Mouse (Mus musculus) heart, embryonic 14.5 days (tissue): ENCODE measurements at regions not wholly inside any gene's neighbourhood (a gene's known extent, or its start where the extent isn't known, plus 50 kb on each side); places are given as distances from the start of the nearest gene placed in this dataset.

Source experiments
- ATAC-seq: fragments of 200-750 bp; cut with Nextera tagmentation; 2 replicates; pipeline ENCODE4 v1.8.0; 2017; ENCODE audit warnings: low read depth, moderate TSS enrichment; ENCODE audit not compliant: insufficient number of reproducible peaks, insufficient read depth, low FRiP score
- H3K27ac ChIP-seq, 2 experiments: fragments of 200-500 bp in 1 of 2; fragments of 300-500 bp in 1 of 2; sonication (generic) in 1 of 2; replicated peaks in 1 of 2; 2 replicates each; pipeline ENCODE4 v1.5.1; 2012 to 2014; ENCODE audit warnings: low read depth in 2 of 2, low read length in 2 of 2, control low read depth in 1 of 2, mild to moderate bottlenecking in 1 of 2, mixed read lengths in 1 of 2; ENCODE audit not compliant: control insufficient read depth in 1 of 2, insufficient read depth in 1 of 2
- H3K27me3 ChIP-seq: fragments of 300-500 bp; sonication (generic); 2 replicates; pipeline ENCODE4 v1.6.1; 2014; ENCODE audit warnings: mild to moderate bottlenecking, low read length, control low read depth; ENCODE audit not compliant: control insufficient read depth, insufficient read depth
- H3K36me3 ChIP-seq: fragments of 300-500 bp; sonication (generic); 2 replicates; pipeline ENCODE4 v1.6.1; 2014; ENCODE audit warnings: mild to moderate bottlenecking, control low read depth, low read length, mixed read lengths; ENCODE audit not compliant: control insufficient read depth, insufficient read depth
- H3K4me1 ChIP-seq, 2 experiments: fragments of 200-500 bp in 1 of 2; fragments of 300-500 bp in 1 of 2; sonication (generic) in 1 of 2; 2 replicates each; pipeline ENCODE4 v1.6.1; 2012 to 2014; ENCODE audit warnings: low read length in 2 of 2, control low read depth in 1 of 2, mixed read lengths in 1 of 2; ENCODE audit not compliant: control insufficient read depth in 2 of 2, insufficient read depth in 2 of 2
- H3K4me2 ChIP-seq: fragments of 300-500 bp; sonication (generic); 2 replicates; pipeline ENCODE4 v1.6.1; 2014; ENCODE audit warnings: mild to moderate bottlenecking, low read length
- H3K4me3 ChIP-seq, 2 experiments: fragments of 200-500 bp in 1 of 2; fragments of 300-500 bp in 1 of 2; sonication (generic) in 1 of 2; 2 replicates each; pipeline ENCODE4 v1.5.1; 2012 to 2014; ENCODE audit warnings: low read length in 2 of 2, mild to moderate bottlenecking in 2 of 2, control low read depth in 1 of 2, low read depth in 1 of 2, moderate library complexity in 1 of 2; ENCODE audit not compliant: control insufficient read depth in 1 of 2, insufficient read depth in 1 of 2
- H3K9ac ChIP-seq: fragments of 300-500 bp; sonication (generic); 2 replicates; pipeline ENCODE4 v1.6.1; 2014; ENCODE audit warnings: mild to moderate bottlenecking, low read length
- H3K9me3 ChIP-seq: fragments of 300-500 bp; sonication (generic); 2 replicates; pipeline ENCODE4 v1.6.1; 2016; ENCODE audit warnings: low read length, control low read depth; ENCODE audit not compliant: control insufficient read depth
- WGBS: fragments of 180-500 bp; shearing (Covaris S2); extraction: QIAGEN DNeasy Blood & Tissue Kit; methylation state at CpG from one replicate; pipeline ENCODE4 v1.1.7; 2014; 5-methylcytosine and 5-hydroxymethylcytosine counted together

GRCm38 (mm10) chr3:70097813-70098212 is 90.4 kb downstream of the Otol1 start:
- no peak overlapping the region for H3K9ac ChIP-seq
- WGBS, result 62% methylated on average over 3 of the region's 3 CpGs
- no peaks in the 10 kb centered on the region for H3K27me3 ChIP-seq
- H3K9me3 ChIP-seq, result no peaks in the 10 kb centered on the region
- H3K4me2 ChIP-seq, result no peak overlapping the region
- no peaks in the 10 kb centered on the region for H3K4me1 ChIP-seq
- H3K36me3 ChIP-seq, result no peaks in the 10 kb centered on the region
- no peak for ATAC-seq
- no peak overlapping the region for H3K4me3 ChIP-seq
- H3K27ac ChIP-seq, result no peak overlapping the region

DNA sequence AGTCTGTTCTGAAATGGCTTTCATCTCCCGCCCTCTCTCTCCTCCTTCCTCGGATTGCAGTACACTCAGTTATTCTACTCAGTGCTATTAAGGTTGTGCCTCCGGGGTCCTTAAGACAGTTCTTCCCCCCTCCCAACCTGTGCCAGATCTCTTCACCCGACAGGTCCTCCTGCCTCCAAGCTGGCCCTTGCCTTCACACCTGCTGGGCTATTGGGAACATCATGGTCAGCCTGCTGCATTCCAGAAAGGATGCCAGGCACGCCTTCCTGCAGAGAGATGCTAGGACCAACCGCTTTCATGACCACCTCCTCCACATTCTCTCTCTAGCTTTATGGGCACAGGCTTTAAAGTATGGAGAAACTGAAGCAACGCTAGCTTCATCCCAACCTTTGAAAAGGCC is 94.7 kb downstream of the Otol1 start:
- WGBS, result 61% methylated on average over 7 of the region's 7 CpGs
- Histone ChIP-seq H3K36me3 (no peaks in the 10 kb centered on the region), H3K4me1 (no peaks in the 10 kb centered on the region), H3K4me3 (no peak overlapping the region), H3K9ac (no peak overlapping the region), H3K27ac (no peak overlapping the region), H3K27me3 (no peaks in the 10 kb centered on the region), H3K9me3 (no peaks in the 10 kb centered on the region), H3K4me2 (no peak overlapping the region)
- ATAC-seq, result no peak

DNA sequence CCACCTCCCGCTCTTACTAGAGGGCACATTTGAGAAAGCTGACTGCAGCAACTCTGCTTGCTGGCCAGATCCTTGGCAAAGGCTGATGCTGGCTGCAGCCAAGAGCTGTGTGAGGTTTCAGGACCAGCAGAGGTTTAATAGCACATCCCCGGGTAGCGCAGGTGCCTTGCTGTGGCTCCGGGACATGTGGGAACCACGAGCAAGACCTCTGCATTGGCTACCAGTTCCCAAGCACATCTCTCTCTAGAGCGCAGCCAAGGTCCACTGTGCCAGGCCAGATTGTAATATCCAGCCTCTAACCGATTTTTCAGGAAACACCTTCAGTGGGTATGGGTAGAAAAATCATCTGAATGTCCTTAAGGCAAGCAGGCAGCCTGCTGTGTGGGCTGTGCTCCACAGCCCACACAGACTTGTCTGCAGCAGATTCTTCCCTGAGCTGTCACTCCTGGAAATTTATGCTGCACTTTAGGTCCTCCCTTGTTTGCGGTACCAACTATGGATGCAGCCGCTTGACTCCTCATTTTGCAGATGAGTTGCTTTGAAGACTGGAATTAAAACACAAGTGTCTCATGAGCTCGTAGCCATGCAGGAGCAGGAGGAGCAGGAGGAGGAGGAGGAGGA is 95.3 kb downstream of the Otol1 start:
- Histone ChIP-seq H3K4me3 (no peak overlapping the region), H3K36me3 (no peaks in the 10 kb centered on the region), H3K9ac (no peak overlapping the region), H3K27ac (no peak overlapping the region), H3K4me2 (no peak overlapping the region), H3K4me1 (no peaks in the 10 kb centered on the region), H3K27me3 (no peaks in the 10 kb centered on the region), H3K9me3 (no peaks in the 10 kb centered on the region)
- WGBS, result 75% methylated on average over 10 of the region's 10 CpGs
- no peak for ATAC-seq

DNA sequence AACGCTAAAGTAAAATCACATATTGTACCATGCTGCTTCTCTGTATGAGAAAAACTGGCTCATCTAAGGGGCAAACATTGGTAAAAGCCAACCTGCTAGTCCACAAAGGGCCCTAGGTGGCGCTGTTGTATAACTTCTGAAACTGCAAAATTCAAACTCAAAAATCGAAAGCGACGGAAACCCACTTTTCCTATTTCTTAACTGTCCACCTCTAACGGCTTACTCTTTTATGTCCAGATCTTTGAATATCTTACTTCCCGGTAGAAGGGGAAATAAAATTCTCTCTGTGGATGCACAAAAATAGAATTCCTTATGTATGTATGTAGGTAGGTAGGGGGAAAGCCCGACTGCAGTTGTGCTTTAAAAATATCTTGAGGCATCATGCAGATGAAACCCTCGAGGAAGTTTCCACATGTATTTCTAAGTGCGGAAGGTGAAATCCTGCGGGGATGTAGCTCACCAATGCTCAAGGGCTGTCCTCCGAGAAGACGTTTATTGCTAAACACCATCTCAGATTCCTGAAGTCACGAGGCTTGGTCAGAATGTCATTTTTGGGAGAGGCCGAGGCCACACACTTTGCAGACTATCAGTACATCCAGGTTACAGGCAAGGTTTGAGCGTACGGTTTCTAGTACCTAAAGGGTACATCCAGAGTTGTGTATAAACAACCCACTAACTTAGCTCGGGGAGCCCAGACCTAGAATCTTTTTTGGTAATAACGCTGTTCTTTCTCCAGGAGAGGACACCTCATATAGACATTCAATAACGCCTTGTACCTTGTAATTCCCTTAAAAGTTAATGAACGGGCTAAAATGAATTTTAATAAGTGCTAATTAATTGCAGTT is 96.8 kb downstream of the Otol1 start:
- H3K27me3 ChIP-seq, result no peaks in the 10 kb centered on the region
- 7% methylated on average over 21 of the region's 21 CpGs for WGBS
- ATAC-seq, result no peak
- H3K27ac ChIP-seq, result no peak overlapping the region
- peak overlapping the region; percentile 54 to 59 for H3K4me3 ChIP-seq
- peak overlapping the region; percentile 73 for H3K9ac ChIP-seq
- no peaks in the 10 kb centered on the region for H3K36me3 ChIP-seq
- H3K9me3 ChIP-seq, result no peaks in the 10 kb centered on the region
- no peaks in the 10 kb centered on the region for H3K4me1 ChIP-seq
- peak overlapping the region; percentile 98 for H3K4me2 ChIP-seq

DNA sequence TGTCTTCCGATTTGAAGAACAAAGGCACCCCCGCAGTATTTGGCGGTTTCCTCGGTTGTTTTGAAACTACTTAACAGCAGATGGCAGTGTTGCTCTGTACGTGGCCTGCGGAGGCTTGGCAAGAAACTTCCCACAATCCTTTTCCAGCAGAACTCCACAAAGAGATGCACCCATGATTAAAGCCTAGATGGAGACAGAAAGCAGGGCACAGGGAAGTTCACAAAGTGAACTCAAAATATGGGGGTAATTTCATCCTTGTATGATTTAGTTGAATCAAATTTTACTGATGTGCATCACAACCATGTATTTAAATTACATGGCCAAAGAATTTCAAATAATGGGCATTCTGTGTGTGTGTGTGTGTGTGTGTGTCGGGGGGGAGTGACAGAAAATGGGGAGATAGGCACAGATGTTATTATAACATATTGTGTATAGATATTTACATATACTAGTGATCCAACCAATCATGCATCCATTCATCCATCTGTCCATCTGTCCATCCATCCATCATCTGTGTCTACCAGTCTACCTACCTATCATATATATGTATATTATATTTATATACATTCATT is 97.5 kb downstream of the Otol1 start:
- Histone ChIP-seq H3K4me2 (peak overlapping the region; percentile 98), H3K4me3 (peak overlapping the region; percentile 54 to 59; a peak in 3 of 4 replicates), H3K36me3 (no peaks in the 10 kb centered on the region), H3K9ac (peak overlapping the region; percentile 73), H3K27ac (no peak overlapping the region), H3K4me1 (no peaks in the 10 kb centered on the region), H3K27me3 (no peaks in the 10 kb centered on the region), H3K9me3 (no peaks in the 10 kb centered on the region)
- WGBS, result 13% methylated on average over 7 of the region's 7 CpGs
- ATAC-seq, result no peak

- Histone ChIP-seq H3K4me2 (no peak overlapping the region), H3K9ac (no peak overlapping the region), H3K27me3 (no peaks in the 10 kb centered on the region), H3K36me3 (no peaks in the 10 kb centered on the region), H3K9me3 (no peaks in the 10 kb centered on the region), H3K4me3 (no peak overlapping the region), H3K4me1 (no peaks in the 10 kb centered on the region), H3K27ac (no peak overlapping the region)
- no peak for ATAC-seq
- WGBS, result 77% methylated on average over 1 of the region's 1 CpGs
Measured at GRCm38 (mm10) chr3:70105561-70105960, 98.1 kb downstream of the Otol1 start.

DNA sequence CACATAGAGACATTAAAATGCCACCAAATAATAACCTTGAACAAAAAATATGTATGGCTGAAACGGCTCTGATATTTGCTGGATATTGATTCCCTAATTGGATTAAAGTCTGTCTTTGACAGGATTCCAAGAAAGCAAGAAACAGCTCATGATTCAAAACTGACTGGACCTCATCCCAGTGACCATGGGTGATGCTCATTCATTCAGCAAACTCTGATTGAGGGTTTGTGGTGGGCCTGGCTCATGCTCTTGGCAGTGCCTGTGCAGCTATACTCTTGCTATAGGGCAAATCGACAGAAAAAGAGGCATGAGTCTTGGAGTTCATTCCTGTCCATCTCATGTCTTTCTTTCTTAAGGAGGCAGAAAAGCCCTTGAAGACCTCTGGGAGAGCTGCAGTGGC is 98.7 kb downstream of the Otol1 start:
- no peak overlapping the region for H3K27ac ChIP-seq
- 66% methylated on average over 2 of the region's 2 CpGs for WGBS

More for the DNA sequence above, 98.7 kb downstream of the Otol1 start:
- no peaks in the 10 kb centered on the region for H3K9me3 ChIP-seq
- no peaks in the 10 kb centered on the region for H3K4me1 ChIP-seq
- no peaks in the 10 kb centered on the region for H3K36me3 ChIP-seq
- H3K9ac ChIP-seq, result no peak overlapping the region
- no peak for ATAC-seq
- no peaks in the 10 kb centered on the region for H3K27me3 ChIP-seq
- no peak overlapping the region for H3K4me3 ChIP-seq
- H3K4me2 ChIP-seq, result no peak overlapping the region
